Mouse (Mus musculus) embryonic facial prominence, embryonic 14.5 days (tissue): Measurements from ENCODE around the gene Cacna1c. TPM values are rescaled to one million over a fixed set of nuclear protein-coding genes. Genes with fewer than 3 reads are reported as not detected.

Experiments used
- ATAC-seq: fragments of 200-750 bp; cut with Nextera tagmentation; 2 replicates; pipeline ENCODE4 v1.8.0; 2017; ENCODE audit warnings: low read depth, moderate number of reproducible peaks, moderate TSS enrichment
- DNase-seq: peaks from one replicate; pipeline ENCODE4 v3.0.0-alpha.2; 2015; ENCODE audit warnings: low spot score
- H3K27ac ChIP-seq: fragments of 300-500 bp; sonication (generic); replicated peaks from 2 replicates; pipeline ENCODE4 v1.5.1; 2014; ENCODE audit warnings: low read depth, mild to moderate bottlenecking, low read length, moderate library complexity
- H3K27me3 ChIP-seq: fragments of 300-500 bp; sonication (generic); replicated peaks from 2 replicates; pipeline ENCODE4 v1.6.1; 2014; ENCODE audit warnings: low read length; ENCODE audit not compliant: control insufficient read depth, insufficient read depth
- H3K36me3 ChIP-seq: fragments of 300-500 bp; sonication (generic); 2 replicates; pipeline ENCODE4 v1.6.1; 2014; ENCODE audit warnings: low read length, mixed read lengths; ENCODE audit not compliant: control insufficient read depth, insufficient read depth
- H3K4me1 ChIP-seq: fragments of 300-500 bp; sonication (generic); 2 replicates; pipeline ENCODE4 v1.6.1; 2014; ENCODE audit warnings: antibody characterized with exemption, low read length; ENCODE audit not compliant: control insufficient read depth, insufficient read depth
- H3K4me2 ChIP-seq: fragments of 300-500 bp; sonication (generic); 2 replicates; pipeline ENCODE4 v1.6.1; 2014; ENCODE audit warnings: low read depth, mild to moderate bottlenecking, low read length, moderate library complexity, mixed read lengths
- H3K4me3 ChIP-seq: fragments of 300-500 bp; sonication (generic); 2 replicates; pipeline ENCODE4 v1.5.1; 2014; ENCODE audit warnings: low read depth, mild to moderate bottlenecking, low read length
- H3K9ac ChIP-seq: fragments of 300-500 bp; sonication (generic); 2 replicates; pipeline ENCODE4 v1.6.1; 2014; ENCODE audit warnings: low read depth, mild to moderate bottlenecking, low read length, moderate library complexity, mixed read lengths
- H3K9me3 ChIP-seq: fragments of 300-500 bp; sonication (generic); 2 replicates; pipeline ENCODE4 v1.6.1; 2016; ENCODE audit warnings: low read length; ENCODE audit not compliant: control insufficient read depth
- WGBS: fragments of 180-500 bp; shearing (Covaris S2); extraction: QIAGEN DNeasy Blood & Tissue Kit; methylation state at CpG from one replicate; pipeline ENCODE4 v1.1.7; 2014; 5-methylcytosine and 5-hydroxymethylcytosine counted together
- polyA plus RNA-seq: library from polyadenylated mRNA; unstranded; fragments of >200 nt; fragmentation: Nextera tagmentation; extraction: Ambion mirVana; gene quantifications from 2 replicates; pipeline ENCODE4 v1.2.1, GENCODE M21; 2014

Gene Cacna1c
- polyA plus RNA-seq, 1 experiment from 2014 or later, result 4.8 TPM

GRCm38 (mm10) chr6:118722336-118722735, 473.9 kb downstream of the Cacna1c start:
- H3K36me3 ChIP-seq, result 0 out of 2 replicates have a peak, but pooled peaks cover 3% of the 10 kb centered on the region
- H3K27ac ChIP-seq, result no peak overlapping the region
- no peak overlapping the region for H3K4me2 ChIP-seq
- H3K4me1 ChIP-seq, result no peaks in the 10 kb centered on the region
- no peak for ATAC-seq
- DNase-seq, result no peak
- H3K4me3 ChIP-seq, result no peak overlapping the region
- H3K27me3 ChIP-seq, result no peaks in the 10 kb centered on the region
- H3K9ac ChIP-seq, result no peak overlapping the region
- H3K9me3 ChIP-seq, result no peaks in the 10 kb centered on the region
- 68% methylated on average over 6 of the region's 6 CpGs for WGBS

DNA sequence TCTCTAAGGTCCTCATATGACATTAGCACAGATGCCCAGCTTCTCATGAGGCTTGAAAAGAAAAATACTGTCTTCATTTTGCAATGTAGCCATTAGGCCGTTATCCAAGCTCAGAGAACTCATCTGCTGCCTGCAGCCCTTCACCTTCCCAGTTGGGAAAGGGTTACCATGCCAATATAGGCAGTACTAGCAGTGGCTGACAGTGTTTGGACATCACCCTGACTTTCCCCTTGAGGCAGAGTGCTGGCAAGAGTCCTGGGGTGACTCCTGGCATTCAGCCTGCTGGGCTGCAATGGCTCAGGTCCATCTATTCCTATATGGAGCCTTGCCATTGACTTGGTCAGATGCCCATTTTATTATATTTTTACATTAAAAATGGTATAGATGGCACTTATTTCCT, 476.7 kb downstream of the Cacna1c start:
- Histone ChIP-seq H3K36me3 (no peaks in the 10 kb centered on the region), H3K4me1 (no peaks in the 10 kb centered on the region), H3K27ac (no peak overlapping the region), H3K9me3 (no peaks in the 10 kb centered on the region), H3K4me3 (no peak overlapping the region), H3K27me3 (no peaks in the 10 kb centered on the region), H3K9ac (no peak overlapping the region), H3K4me2 (no peak overlapping the region)
- 87% methylated on average over 1 of the region's 1 CpGs for WGBS
- DNase-seq (no peak), ATAC-seq (no peak)

DNA sequence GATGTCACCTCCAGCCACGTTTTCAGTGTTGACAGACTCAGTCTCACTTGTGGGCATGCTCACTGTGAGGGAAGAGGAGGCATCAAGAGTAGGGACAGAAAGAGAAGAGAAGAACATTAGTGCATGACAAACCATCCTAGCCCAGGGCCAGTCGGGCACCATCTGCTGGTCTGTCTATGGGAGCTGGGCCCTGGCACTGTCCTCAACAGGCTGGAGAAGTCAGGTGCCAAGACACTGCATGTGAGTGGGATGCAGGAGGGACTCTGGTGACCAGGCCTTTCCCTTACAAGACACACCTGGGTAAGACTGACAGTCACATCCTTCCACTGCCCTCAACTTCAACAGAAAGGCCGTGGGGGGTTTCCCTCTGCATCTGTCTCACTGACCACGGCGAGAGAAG, 482.9 kb downstream of the Cacna1c start:
- Histone ChIP-seq H3K36me3 (peaks cover 17% of the 10 kb centered on the region; the same call in 1 of the 2 replicates), H3K27ac (no peak overlapping the region), H3K9ac (no peak overlapping the region), H3K4me3 (no peak overlapping the region), H3K4me2 (no peak overlapping the region), H3K9me3 (no peaks in the 10 kb centered on the region), H3K27me3 (no peaks in the 10 kb centered on the region), H3K4me1 (no peaks in the 10 kb centered on the region)
- 86% methylated on average over 5 of the region's 5 CpGs for WGBS
- ATAC-seq, result no peak
- no peak for DNase-seq

GRCm38 (mm10) chr6:118711677-118712322, 484.4 kb downstream of the Cacna1c start:
- 86% methylated on average over 14 of the region's 14 CpGs for WGBS
- H3K9me3 ChIP-seq, result no peaks in the 10 kb centered on the region
- H3K4me3 ChIP-seq, result no peak overlapping the region
- H3K4me1 ChIP-seq, result no peaks in the 10 kb centered on the region
- H3K27ac ChIP-seq, result no peak overlapping the region
- peaks cover 17% of the 10 kb centered on the region; the same call in 1 of the 2 replicates for H3K36me3 ChIP-seq
- no peak overlapping the region for H3K9ac ChIP-seq
- no peaks in the 10 kb centered on the region for H3K27me3 ChIP-seq
- DNase-seq (no peak), ATAC-seq (no peak)
- no peak overlapping the region for H3K4me2 ChIP-seq

DNA sequence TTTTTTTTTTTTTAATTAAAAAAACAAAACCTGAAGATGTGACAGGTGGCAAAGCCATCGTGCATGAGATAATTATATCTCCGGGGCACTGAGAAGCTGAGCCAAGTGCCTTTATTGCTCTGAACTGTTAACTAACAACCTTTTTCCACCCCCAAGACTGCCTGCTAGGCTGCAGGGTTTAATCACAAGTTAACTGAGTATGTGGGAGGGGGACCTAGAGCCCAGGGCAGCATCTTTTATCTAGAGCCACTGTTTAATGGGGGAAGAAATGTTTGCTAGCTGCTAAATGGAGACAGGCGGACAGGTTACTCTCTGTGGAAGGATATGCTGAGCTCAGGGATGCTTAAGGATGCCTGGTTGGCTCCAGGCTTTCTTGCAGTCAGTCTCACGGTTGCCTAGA, 489.2 kb downstream of the Cacna1c start:
- no peaks in the 10 kb centered on the region for H3K27me3 ChIP-seq
- no peaks in the 10 kb centered on the region for H3K9me3 ChIP-seq
- no peak overlapping the region for H3K9ac ChIP-seq
- H3K4me3 ChIP-seq, result no peak overlapping the region
- H3K27ac ChIP-seq, result no peak overlapping the region
- ATAC-seq, result no peak
- H3K4me2 ChIP-seq, result no peak overlapping the region
- H3K36me3 ChIP-seq, result 0 out of 2 replicates have a peak, but pooled peaks cover 8% of the 10 kb centered on the region
- DNase-seq, result no peak
- H3K4me1 ChIP-seq, result no peaks in the 10 kb centered on the region
- 75% methylated on average over 4 of the region's 4 CpGs for WGBS

GRCm38 (mm10) chr6:118705840-118706239, 490.4 kb downstream of the Cacna1c start:
- Histone ChIP-seq H3K4me3 (no peak overlapping the region), H3K9ac (no peak overlapping the region), H3K9me3 (no peaks in the 10 kb centered on the region), H3K4me1 (no peaks in the 10 kb centered on the region), H3K4me2 (no peak overlapping the region), H3K36me3 (0 out of 2 replicates have a peak, but pooled peaks cover 3% of the 10 kb centered on the region), H3K27ac (no peak overlapping the region), H3K27me3 (no peaks in the 10 kb centered on the region)
- no peak for DNase-seq
- ATAC-seq, result no peak
- WGBS, result 90% methylated on average over 7 of the region's 7 CpGs

GRCm38 (mm10) chr6:118694626-118695025, 501.6 kb downstream of the Cacna1c start:
- no peak for DNase-seq
- Histone ChIP-seq H3K9me3 (no peaks in the 10 kb centered on the region), H3K9ac (no peak overlapping the region), H3K4me2 (no peak overlapping the region), H3K27me3 (no peaks in the 10 kb centered on the region), H3K36me3 (peaks cover 6% of the 10 kb centered on the region; the same call in 1 of the 2 replicates), H3K4me1 (no peaks in the 10 kb centered on the region), H3K4me3 (no peak overlapping the region), H3K27ac (no peak overlapping the region)
- WGBS, result 84% methylated on average over 4 of the region's 4 CpGs
- no peak for ATAC-seq

- DNase-seq, result no peak
- Histone ChIP-seq H3K4me1 (no peaks in the 10 kb centered on the region), H3K27ac (no peak overlapping the region), H3K4me2 (no peak overlapping the region), H3K9me3 (no peaks in the 10 kb centered on the region), H3K36me3 (no peaks in the 10 kb centered on the region), H3K27me3 (no peaks in the 10 kb centered on the region), H3K9ac (no peak overlapping the region), H3K4me3 (no peak overlapping the region)
- ATAC-seq, result no peak
- 84% methylated on average over 3 of the region's 3 CpGs for WGBS
These were observed 506.8 kb downstream of the Cacna1c start for GRCm38 (mm10) chr6:118689447-118689846.

GRCm38 (mm10) chr6:118688856-118689255, 507.4 kb downstream of the Cacna1c start:
- ATAC-seq, result no peak
- no peak overlapping the region for H3K4me2 ChIP-seq
- WGBS, result 88% methylated on average over 5 of the region's 5 CpGs

More at GRCm38 (mm10) chr6:118688856-118689255, 507.4 kb downstream of the Cacna1c start:
- no peak overlapping the region for H3K4me3 ChIP-seq
- no peaks in the 10 kb centered on the region for H3K36me3 ChIP-seq
- no peak overlapping the region for H3K9ac ChIP-seq
- H3K4me1 ChIP-seq, result no peaks in the 10 kb centered on the region
- no peaks in the 10 kb centered on the region for H3K9me3 ChIP-seq
- no peak overlapping the region for H3K27ac ChIP-seq
- DNase-seq, result no peak
- no peaks in the 10 kb centered on the region for H3K27me3 ChIP-seq
